Mouse (Mus musculus) cerebellum, adult 2 months (tissue): ENCODE results near the gene Ebi3.

Source experiments
- CTCF ChIP-seq: fragments of 200-500 bp; IDR thresholded peaks from 2 replicates; pipeline ENCODE4 v1.5.1; 2011; ENCODE audit warnings: low read depth, mild to moderate bottlenecking, control low read depth, low read length, moderate library complexity, borderline replicate concordance; ENCODE audit not compliant: insufficient read depth
- POLR2A ChIP-seq: fragments of 200-500 bp; IDR thresholded peaks from 2 replicates; pipeline ENCODE4 v1.6.1; 2011; ENCODE audit warnings: low read length, control low read depth, borderline replicate concordance; ENCODE audit not compliant: insufficient read depth

GRCm38 (mm10) chr17:55958584-55958886, 6.1 kb downstream of the Ebi3 start:
- TF ChIP-seq POLR2A: no peak
- no peak for TF ChIP-seq CTCF
